Mouse (Mus musculus) brain, embryonic 14.5 days (tissue): ENCODE measurements around the gene Ctrc. TPM values are rescaled to one million over a fixed set of nuclear protein-coding genes. Genes with fewer than 3 reads are reported as not detected.
A peak's percentile ranks its signal among the peaks of the same experiment; 100 is the strongest.

Experiments used
- DNase-seq: peaks from one replicate; pipeline ENCODE4 v3.0.0-alpha.2; 2011; ENCODE audit warnings: low read depth
- CTCF ChIP-seq: fragments of 200-500 bp; IDR thresholded peaks from 2 replicates; pipeline ENCODE4 v1.5.1; 2012; ENCODE audit warnings: inconsistent platforms, mild to moderate bottlenecking, moderate library complexity, borderline replicate concordance; ENCODE audit not compliant: insufficient read depth, insufficient read length; ENCODE audit errors: extremely low read depth
- POLR2A ChIP-seq: fragments of 200-500 bp; IDR thresholded peaks from 2 replicates; pipeline ENCODE4 v1.6.1; 2012; ENCODE audit warnings: mild to moderate bottlenecking, inconsistent platforms, borderline replicate concordance; ENCODE audit not compliant: poor library complexity, insufficient read depth, insufficient read length, severe bottlenecking; ENCODE audit errors: extremely low read depth
- polyA plus RNA-seq: library from polyadenylated mRNA; depleted of rRNA; stranded (reverse); fragments of >200 nt; gene quantifications from 2 replicates; pipeline ENCODE4 v1.2.3, GENCODE M21; 2012

Ctrc gene
- polyA plus RNA-seq, 1 experiment: not detected

- TF ChIP-seq CTCF (no peak), POLR2A (no peak)
- no peak for DNase-seq
Observed at GRCm38 (mm10) chr4:141865006-141865405, 18.8 kb upstream of the Ctrc start.

GRCm38 (mm10) chr4:141864506-141864905, 18.3 kb upstream of the Ctrc start:
- no peak for DNase-seq
- TF ChIP-seq CTCF: no peak
- TF ChIP-seq POLR2A: no peak

- no peak for DNase-seq
- TF ChIP-seq CTCF (no peak), POLR2A (no peak)
Observed at GRCm38 (mm10) chr4:141863726-141864280, 17.6 kb upstream of the Ctrc start.

GRCm38 (mm10) chr4:141862867-141863266, 16.7 kb upstream of the Ctrc start:
- TF ChIP-seq CTCF: no peak
- no peak for TF ChIP-seq POLR2A
- DNase-seq: no peak

- TF ChIP-seq CTCF: no peak
- TF ChIP-seq POLR2A: no peak
Observed at GRCm38 (mm10) chr4:141861591-141862295, 15.6 kb upstream of the Ctrc start.

GRCm38 (mm10) chr4:141860246-141860841, 14.2 kb upstream of the Ctrc start:
- TF ChIP-seq CTCF (no peak), POLR2A (no peak)
- no peak for DNase-seq

More at GRCm38 (mm10) chr4:141861591-141862295, 15.6 kb upstream of the Ctrc start:
- DNase-seq: no peak

- DNase-seq: no peak
- no peak for TF ChIP-seq POLR2A
- no peak for TF ChIP-seq CTCF
Observed at GRCm38 (mm10) chr4:141859351-141859750, 13.2 kb upstream of the Ctrc start.

- DNase-seq: no peak
- TF ChIP-seq CTCF (no peak), POLR2A (no peak)
Observed at GRCm38 (mm10) chr4:141858501-141858900, 12.3 kb upstream of the Ctrc start.

GRCm38 (mm10) chr4:141857422-141857930, 11.3 kb upstream of the Ctrc start:
- peak; percentile 89 for DNase-seq
- TF ChIP-seq CTCF (peak; percentile 100), POLR2A (no peak)

- peak; percentile 77 for DNase-seq
- TF ChIP-seq CTCF (peak; percentile 72; the same call in 1 of the 2 replicates), POLR2A (no peak)
Observed at GRCm38 (mm10) chr4:141853437-141853836, 7.3 kb upstream of the Ctrc start.

- no peak for DNase-seq
- TF ChIP-seq CTCF: no peak
- TF ChIP-seq POLR2A: no peak
Observed at GRCm38 (mm10) chr4:141834536-141835095, 11.5 kb downstream of the Ctrc start.

GRCm38 (mm10) chr4:141833911-141834310, 12.2 kb downstream of the Ctrc start:
- no peak for TF ChIP-seq CTCF
- no peak for TF ChIP-seq POLR2A
- DNase-seq: no peak
